Mouse (Mus musculus): Measurements from ENCODE around the gene Opa3. TPM values are rescaled to one million over a fixed set of nuclear protein-coding genes. Genes with fewer than 3 reads are reported as not detected.

The Opa3 gene
- 9.0 TPM for polyA plus RNA-seq (2014; fragmentation: Illumina TruSeq; extraction: RNeasy Lipid Tissue Mini Kit (QIAGEN cat#74804))

DNA sequence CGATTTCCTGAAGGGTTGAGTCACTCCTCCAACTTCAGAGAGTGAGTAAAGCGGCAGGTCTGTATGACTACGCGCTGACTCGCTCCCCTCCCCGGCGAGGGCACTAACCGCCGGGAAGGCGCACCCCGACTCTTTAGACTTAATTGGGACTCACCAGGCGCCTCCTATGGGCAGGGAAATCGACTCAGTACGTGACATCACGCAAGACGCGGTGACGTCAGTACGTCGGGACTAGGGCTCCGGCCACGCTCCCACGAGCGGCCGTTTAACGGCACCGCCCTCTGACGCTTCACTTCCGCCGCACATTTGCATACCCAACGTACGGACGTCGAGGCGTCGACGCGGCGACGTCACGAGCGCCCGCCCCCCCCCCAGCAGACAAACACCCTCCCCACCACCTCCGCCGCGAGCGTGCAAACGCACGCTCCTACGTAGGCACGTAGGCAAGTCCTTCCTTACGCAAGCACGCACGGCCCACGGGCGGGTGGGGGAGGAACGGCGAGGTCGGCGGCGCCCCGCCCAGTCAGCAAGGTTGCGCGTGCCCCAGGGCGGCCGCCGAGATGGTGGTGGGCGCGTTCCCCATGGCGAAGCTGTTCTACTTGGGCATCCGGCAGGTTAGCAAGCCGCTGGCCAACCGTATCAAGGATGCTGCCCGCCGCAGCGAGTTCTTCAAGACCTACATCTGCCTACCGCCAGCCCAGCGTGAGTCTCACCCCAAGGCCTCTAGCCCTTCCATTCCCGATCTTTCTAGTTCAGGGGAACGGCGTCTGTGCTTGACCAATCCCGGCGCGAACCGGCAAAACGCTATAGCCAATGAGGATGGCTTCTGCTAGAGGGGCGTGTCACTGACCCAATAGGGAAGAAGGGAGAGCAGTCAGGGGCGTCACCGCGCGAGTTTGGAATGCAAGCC lies at the start of gene Opa3:
TSS of gene Opa3 (plus strand) at position 452 of the 910 bp plus-strand sequence.

GRCm38 (mm10) chr7:19211996-19212755 lies 16.0 kb upstream of the Opa3 start, which contains the start of gene Gpr4:
Gpr4 (plus strand) TSS chr7:19212538.

DNA sequence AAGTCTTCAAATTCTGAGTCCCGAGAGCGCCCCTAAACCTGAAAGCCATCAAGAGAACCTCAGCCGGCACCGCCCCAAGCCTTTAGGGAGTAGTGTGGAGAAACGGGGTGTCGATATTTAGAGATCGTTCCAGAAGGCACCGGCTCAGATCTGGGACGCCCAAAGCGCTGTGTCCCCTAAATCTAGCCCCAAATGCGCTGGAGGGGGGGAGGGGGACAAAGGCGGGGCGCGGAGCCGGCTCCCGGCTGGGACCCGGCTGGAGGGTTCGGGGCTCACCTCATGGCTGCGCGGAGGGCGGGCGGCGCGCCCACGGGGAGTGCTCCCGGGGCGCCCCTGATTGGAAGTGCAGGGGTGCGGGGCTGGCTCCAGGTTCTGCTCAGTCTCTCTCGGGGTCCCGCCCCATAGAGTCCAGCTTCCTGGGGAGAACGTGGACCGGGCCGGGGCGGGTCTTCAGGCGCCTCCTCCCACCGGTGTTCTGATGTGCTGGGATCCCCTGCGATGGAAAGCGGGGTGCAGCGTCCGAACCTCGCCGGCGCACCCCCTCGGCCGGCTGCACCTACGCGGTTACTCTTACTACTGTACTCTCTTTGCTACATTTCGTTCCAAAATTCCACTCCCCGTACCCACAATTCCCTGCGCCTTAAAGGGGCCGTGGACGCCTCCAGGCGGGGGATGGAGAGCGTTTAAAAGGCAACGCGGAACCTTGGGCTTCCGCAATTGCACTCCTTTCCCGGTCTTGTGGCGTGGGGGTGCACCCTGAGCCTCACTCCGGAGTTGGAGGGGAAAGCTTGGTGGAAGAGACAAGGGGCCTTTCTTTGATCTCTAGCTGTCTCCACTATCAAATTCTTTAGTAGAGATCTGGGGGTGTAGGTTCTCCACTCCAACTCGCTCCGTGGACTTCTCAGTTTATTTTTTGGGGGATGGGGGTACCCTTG lies 43.4 kb downstream of the Opa3 start, which contains the start of gene Vasp:
TSS of gene Vasp (minus strand) at position 580 of the 935 bp plus-strand sequence.

GRCm38 (mm10) chr7:19279581-19280114 lies 51.5 kb downstream of the Opa3 start, which contains the start of gene Ppm1n:
Ppm1n (minus strand) TSS chr7:19280064.

GRCm38 (mm10) chr7:19282385-19282784 lies 54.3 kb downstream of the Opa3 start, which contains the start of gene Rtn2:
Rtn2 (plus strand) TSS chr7:19282624.

Other genes starting within 250 kb of the Opa3 start
- 0.48 TPM for gene Nanos2, start 240.9 kb upstream of the Opa3 start, polyA plus RNA-seq (2014; fragmentation: Illumina TruSeq; extraction: RNeasy Lipid Tissue Mini Kit (QIAGEN cat#74804))
- gene Mypop, start 237.1 kb upstream of the Opa3 start, polyA plus RNA-seq (2014; fragmentation: Illumina TruSeq; extraction: RNeasy Lipid Tissue Mini Kit (QIAGEN cat#74804)) = 0.46 TPM
- 1.9 TPM for gene Irf2bp1, start 224.3 kb upstream of the Opa3 start, polyA plus RNA-seq (2014; fragmentation: Illumina TruSeq; extraction: RNeasy Lipid Tissue Mini Kit (QIAGEN cat#74804))
- 1.7 TPM for gene Foxa3, start 204.8 kb upstream of the Opa3 start, polyA plus RNA-seq (2014; fragmentation: Illumina TruSeq; extraction: RNeasy Lipid Tissue Mini Kit (QIAGEN cat#74804))
- gene Sympk, start 204.0 kb upstream of the Opa3 start, polyA plus RNA-seq (2014; fragmentation: Illumina TruSeq; extraction: RNeasy Lipid Tissue Mini Kit (QIAGEN cat#74804)) = 5.5 TPM
- gene Rsph6a, start 173.6 kb upstream of the Opa3 start, polyA plus RNA-seq (2014; fragmentation: Illumina TruSeq; extraction: RNeasy Lipid Tissue Mini Kit (QIAGEN cat#74804)) = not detected
- 0.23 TPM for gene Dmwd, start 152.1 kb upstream of the Opa3 start, polyA plus RNA-seq (2014; fragmentation: Illumina TruSeq; extraction: RNeasy Lipid Tissue Mini Kit (QIAGEN cat#74804))
- 5.7 TPM for gene Dmpk, start 144.5 kb upstream of the Opa3 start, polyA plus RNA-seq (2014; fragmentation: Illumina TruSeq; extraction: RNeasy Lipid Tissue Mini Kit (QIAGEN cat#74804))
- 1.9 TPM for gene Six5, start 133.7 kb upstream of the Opa3 start, polyA plus RNA-seq (2014; fragmentation: Illumina TruSeq; extraction: RNeasy Lipid Tissue Mini Kit (QIAGEN cat#74804))
- not detected for gene Gm4969, start 110.0 kb upstream of the Opa3 start, polyA plus RNA-seq (2014; fragmentation: Illumina TruSeq; extraction: RNeasy Lipid Tissue Mini Kit (QIAGEN cat#74804))
- 1.3 TPM for gene Fbxo46, start 108.5 kb upstream of the Opa3 start, polyA plus RNA-seq (2014; fragmentation: Illumina TruSeq; extraction: RNeasy Lipid Tissue Mini Kit (QIAGEN cat#74804))
- gene Qpctl, start 79.0 kb upstream of the Opa3 start, polyA plus RNA-seq (2014; fragmentation: Illumina TruSeq; extraction: RNeasy Lipid Tissue Mini Kit (QIAGEN cat#74804)) = 9.1 TPM
- 1.4 TPM for gene Snrpd2, start 78.6 kb upstream of the Opa3 start, polyA plus RNA-seq (2014; fragmentation: Illumina TruSeq; extraction: RNeasy Lipid Tissue Mini Kit (QIAGEN cat#74804))
- gene Gipr, start 62.2 kb upstream of the Opa3 start, polyA plus RNA-seq (2014; fragmentation: Illumina TruSeq; extraction: RNeasy Lipid Tissue Mini Kit (QIAGEN cat#74804)) = not detected
- not detected for gene Eml2, start 51.9 kb upstream of the Opa3 start, polyA plus RNA-seq (2014; fragmentation: Illumina TruSeq; extraction: RNeasy Lipid Tissue Mini Kit (QIAGEN cat#74804))
- gene Gpr4, start 15.8 kb upstream of the Opa3 start, polyA plus RNA-seq (2014; fragmentation: Illumina TruSeq; extraction: RNeasy Lipid Tissue Mini Kit (QIAGEN cat#74804)) = 1.4 TPM
- gene Vasp, start 43.5 kb downstream of the Opa3 start, polyA plus RNA-seq (2014; fragmentation: Illumina TruSeq; extraction: RNeasy Lipid Tissue Mini Kit (QIAGEN cat#74804)) = 16.5 TPM
- not detected for gene Ppm1n, start 51.7 kb downstream of the Opa3 start, polyA plus RNA-seq (2014; fragmentation: Illumina TruSeq; extraction: RNeasy Lipid Tissue Mini Kit (QIAGEN cat#74804))
- gene Rtn2, start 54.3 kb downstream of the Opa3 start, polyA plus RNA-seq (2014; fragmentation: Illumina TruSeq; extraction: RNeasy Lipid Tissue Mini Kit (QIAGEN cat#74804)) = 0.94 TPM
- gene Fosb, start 81.7 kb downstream of the Opa3 start, polyA plus RNA-seq (2014; fragmentation: Illumina TruSeq; extraction: RNeasy Lipid Tissue Mini Kit (QIAGEN cat#74804)) = 0.37 TPM
- not detected for gene Ercc1, start 116.4 kb downstream of the Opa3 start, polyA plus RNA-seq (2014; fragmentation: Illumina TruSeq; extraction: RNeasy Lipid Tissue Mini Kit (QIAGEN cat#74804))
- 1.6 TPM for gene Cd3eap, start 131.1 kb downstream of the Opa3 start, polyA plus RNA-seq (2014; fragmentation: Illumina TruSeq; extraction: RNeasy Lipid Tissue Mini Kit (QIAGEN cat#74804))
- not detected for gene Ppp1r13l, start 131.4 kb downstream of the Opa3 start, polyA plus RNA-seq (2014; fragmentation: Illumina TruSeq; extraction: RNeasy Lipid Tissue Mini Kit (QIAGEN cat#74804))
- gene Ercc2, start 153.7 kb downstream of the Opa3 start, polyA plus RNA-seq (2014; fragmentation: Illumina TruSeq; extraction: RNeasy Lipid Tissue Mini Kit (QIAGEN cat#74804)) = not detected
- not detected for gene Klc3, start 175.8 kb downstream of the Opa3 start, polyA plus RNA-seq (2014; fragmentation: Illumina TruSeq; extraction: RNeasy Lipid Tissue Mini Kit (QIAGEN cat#74804))
- gene Ckm, start 176.4 kb downstream of the Opa3 start, polyA plus RNA-seq (2014; fragmentation: Illumina TruSeq; extraction: RNeasy Lipid Tissue Mini Kit (QIAGEN cat#74804)) = not detected
- 1.1 TPM for gene Mark4, start 230.5 kb downstream of the Opa3 start, polyA plus RNA-seq (2014; fragmentation: Illumina TruSeq; extraction: RNeasy Lipid Tissue Mini Kit (QIAGEN cat#74804))
- 0.20 TPM for gene Exoc3l2, start 235.0 kb downstream of the Opa3 start, polyA plus RNA-seq (2014; fragmentation: Illumina TruSeq; extraction: RNeasy Lipid Tissue Mini Kit (QIAGEN cat#74804))